Mouse (Mus musculus): Measurements from ENCODE around the gene Mmp21. TPM values are rescaled to one million over a fixed set of nuclear protein-coding genes. Genes with fewer than 3 reads are reported as not detected.

The Mmp21 gene
- 0.13 and 0.14 TPM in 2 replicates for polyA plus RNA-seq (2014; fragmentation: Nextera tagmentation; extraction: Ambion mirVana)

GRCm38 (mm10) chr7:133679961-133680360 is at the start of gene Mmp21:
Mmp21 (minus strand) TSS chr7:133680061.
- ATAC-seq (replicated peaks; ENCODE audit: insufficient number of reproducible peaks, low FRiP score, low TSS enrichment, low read depth) (no peak), DNase-seq (ENCODE audit: low spot score) (no peak)
- no peak within 1 kb of the TSS for H3K4me2 ChIP-seq (ENCODE audit: low read depth, low read length)
- no peaks in the 10 kb centered on the region for H3K9me3 ChIP-seq (replicated peaks; ENCODE audit: control insufficient read depth, low read length)
- no peak within 1 kb of the TSS for H3K27ac ChIP-seq (replicated peaks; ENCODE audit: low read depth, low read length)
- 86% methylated on average over 3 of the region's 3 CpGs for WGBS
- no peaks in the 10 kb centered on the region for H3K27me3 ChIP-seq (ENCODE audit: control insufficient read depth, insufficient read depth, low read length)
- H3K4me1 ChIP-seq (ENCODE audit: control insufficient read depth, insufficient read depth, low read length): no peaks in the 10 kb centered on the region
- no peak within 1 kb of the TSS for H3K9ac ChIP-seq (replicated peaks; ENCODE audit: low read length)
- H3K4me3 ChIP-seq (ENCODE audit: low read depth, low read length): no peak within 1 kb of the TSS
- no peaks in the 10 kb centered on the region for H3K36me3 ChIP-seq (replicated peaks; ENCODE audit: control insufficient read depth, insufficient read depth, low read depth, low read length)

DNA sequence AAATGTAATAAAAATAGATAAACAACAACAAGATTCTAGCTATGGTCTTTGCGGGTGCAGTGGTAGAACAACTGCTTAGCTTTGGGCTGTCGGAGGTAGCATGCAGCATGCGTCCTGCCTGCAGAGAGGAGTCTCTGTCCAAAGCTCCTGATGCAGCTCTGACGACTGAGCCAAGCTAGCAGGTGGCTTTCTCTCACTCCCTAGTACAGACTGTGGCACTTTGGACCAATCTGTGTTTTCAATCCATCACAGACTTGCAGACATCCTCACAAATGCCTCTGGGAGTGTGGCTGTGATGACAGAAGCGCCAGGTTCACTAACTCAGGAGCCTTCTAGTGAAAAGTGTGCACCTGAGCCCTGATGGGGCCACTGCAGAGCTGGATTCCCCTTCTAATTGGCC is 49.5 kb upstream of the Mmp21 start:
- 77% methylated on average over 5 of the region's 5 CpGs for WGBS
- no peak overlapping the region for H3K27ac ChIP-seq (replicated peaks; ENCODE audit: low read depth, low read length)
- H3K4me1 ChIP-seq (ENCODE audit: control insufficient read depth, insufficient read depth, low read length): no peaks in the 10 kb centered on the region
- no peaks in the 10 kb centered on the region for H3K36me3 ChIP-seq (replicated peaks; ENCODE audit: control insufficient read depth, insufficient read depth, low read depth, low read length)
- H3K27me3 ChIP-seq (ENCODE audit: control insufficient read depth, insufficient read depth, low read length): no peaks in the 10 kb centered on the region
- H3K9me3 ChIP-seq (replicated peaks; ENCODE audit: control insufficient read depth, low read length): no peaks in the 10 kb centered on the region
- H3K4me3 ChIP-seq (ENCODE audit: low read depth, low read length): no peak overlapping the region
- DNase-seq (ENCODE audit: low spot score) (no peak), ATAC-seq (replicated peaks; ENCODE audit: insufficient number of reproducible peaks, low FRiP score, low TSS enrichment, low read depth) (no peak)
- H3K4me2 ChIP-seq (ENCODE audit: low read depth, low read length): no peak overlapping the region
- no peak overlapping the region for H3K9ac ChIP-seq (replicated peaks; ENCODE audit: low read length)

DNA sequence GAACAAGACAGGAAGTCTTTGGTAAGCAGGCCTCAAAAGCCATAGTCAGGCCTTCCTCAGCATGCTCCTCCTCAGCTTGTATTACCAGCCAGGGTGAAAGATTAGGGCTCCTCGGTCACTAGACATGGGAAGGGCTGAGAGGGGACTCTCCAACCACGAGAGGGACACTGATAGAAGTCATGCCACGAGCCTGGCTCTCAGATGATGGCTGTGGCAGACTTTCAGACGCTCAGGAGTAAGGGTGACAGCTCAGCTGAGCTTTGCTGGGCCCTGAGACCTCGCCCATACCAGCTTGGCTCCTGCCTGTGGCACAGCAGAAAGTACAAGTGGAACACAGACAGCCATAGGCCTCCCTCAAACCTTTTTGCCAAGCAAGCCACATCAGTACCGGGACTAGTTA is 47.2 kb upstream of the Mmp21 start:
- no peak overlapping the region for H3K4me3 ChIP-seq (ENCODE audit: low read depth, low read length)
- 78% methylated on average over 6 of the region's 6 CpGs for WGBS
- no peaks in the 10 kb centered on the region; the same call in 1 of the 2 replicates for H3K36me3 ChIP-seq (replicated peaks; ENCODE audit: control insufficient read depth, insufficient read depth, low read depth, low read length)
- no peak overlapping the region for H3K9ac ChIP-seq (replicated peaks; ENCODE audit: low read length)
- no peaks in the 10 kb centered on the region for H3K4me1 ChIP-seq (ENCODE audit: control insufficient read depth, insufficient read depth, low read length)
- H3K27me3 ChIP-seq (ENCODE audit: control insufficient read depth, insufficient read depth, low read length): no peaks in the 10 kb centered on the region
- ATAC-seq (replicated peaks; ENCODE audit: insufficient number of reproducible peaks, low FRiP score, low TSS enrichment, low read depth) (no peak), DNase-seq (ENCODE audit: low spot score) (no peak)
- H3K4me2 ChIP-seq (ENCODE audit: low read depth, low read length): no peak overlapping the region
- H3K27ac ChIP-seq (replicated peaks; ENCODE audit: low read depth, low read length): no peak overlapping the region
- no peaks in the 10 kb centered on the region for H3K9me3 ChIP-seq (replicated peaks; ENCODE audit: control insufficient read depth, low read length)

DNA sequence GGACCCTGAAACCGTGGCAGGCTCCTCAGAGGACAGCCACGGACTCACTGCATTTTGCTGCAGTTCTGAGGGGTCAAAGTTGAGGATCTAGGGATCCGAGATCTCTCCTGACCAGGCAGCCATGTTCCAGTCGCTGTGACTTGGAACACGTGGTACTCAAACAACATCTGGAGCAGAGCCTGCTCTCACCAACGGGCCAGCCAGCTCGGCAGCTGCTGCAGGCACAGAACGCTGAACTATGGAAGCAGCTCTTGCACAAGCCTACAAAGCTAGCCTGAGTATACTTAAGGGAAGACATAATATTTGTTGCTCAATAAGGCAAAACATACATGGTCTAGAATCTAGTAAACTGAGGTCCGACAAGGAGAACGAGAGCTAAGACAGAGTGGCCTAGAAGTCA is 45.7 kb upstream of the Mmp21 start:
- H3K4me2 ChIP-seq (ENCODE audit: low read depth, low read length): no peak overlapping the region
- no peak overlapping the region for H3K27ac ChIP-seq (replicated peaks; ENCODE audit: low read depth, low read length)
- no peaks in the 10 kb centered on the region for H3K27me3 ChIP-seq (ENCODE audit: control insufficient read depth, insufficient read depth, low read length)
- WGBS: 80% methylated on average over 10 of the region's 10 CpGs
- H3K4me3 ChIP-seq (ENCODE audit: low read depth, low read length): no peak overlapping the region
- H3K4me1 ChIP-seq (ENCODE audit: control insufficient read depth, insufficient read depth, low read length): no peaks in the 10 kb centered on the region
- ATAC-seq (replicated peaks; ENCODE audit: insufficient number of reproducible peaks, low FRiP score, low TSS enrichment, low read depth) (no peak), DNase-seq (ENCODE audit: low spot score) (no peak)
- no peaks in the 10 kb centered on the region for H3K9me3 ChIP-seq (replicated peaks; ENCODE audit: control insufficient read depth, low read length)
- no peak overlapping the region for H3K9ac ChIP-seq (replicated peaks; ENCODE audit: low read length)
- H3K36me3 ChIP-seq (replicated peaks; ENCODE audit: control insufficient read depth, insufficient read depth, low read depth, low read length): no peaks in the 10 kb centered on the region; the same call in 1 of the 2 replicates

DNA sequence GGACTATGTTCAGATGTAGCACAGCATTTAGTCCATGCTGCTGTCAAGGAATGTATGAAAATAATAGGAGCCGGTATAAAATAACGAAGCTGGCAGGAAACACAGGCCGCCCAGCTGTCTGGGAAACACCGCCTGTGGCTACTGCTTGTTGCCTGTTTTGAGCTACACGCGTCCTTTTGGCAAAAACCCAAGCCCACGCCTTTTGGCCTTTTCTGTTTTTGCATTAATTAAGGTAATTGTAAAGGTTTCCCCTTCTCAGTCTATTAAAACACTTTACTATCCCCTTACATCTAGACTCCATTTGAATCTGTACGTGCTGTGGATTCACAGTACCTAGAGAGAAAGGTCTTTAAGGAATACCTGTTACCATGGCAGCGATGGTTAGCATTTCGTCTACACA is 45.0 kb upstream of the Mmp21 start:
- no peaks in the 10 kb centered on the region for H3K4me1 ChIP-seq (ENCODE audit: control insufficient read depth, insufficient read depth, low read length)
- no peaks in the 10 kb centered on the region for H3K9me3 ChIP-seq (replicated peaks; ENCODE audit: control insufficient read depth, low read length)
- H3K4me2 ChIP-seq (ENCODE audit: low read depth, low read length): no peak overlapping the region
- H3K4me3 ChIP-seq (ENCODE audit: low read depth, low read length): no peak overlapping the region
- H3K36me3 ChIP-seq (replicated peaks; ENCODE audit: control insufficient read depth, insufficient read depth, low read depth, low read length): peaks cover 4% of the 10 kb centered on the region
- no peak for ATAC-seq (replicated peaks; ENCODE audit: insufficient number of reproducible peaks, low FRiP score, low TSS enrichment, low read depth)
- no peak overlapping the region for H3K9ac ChIP-seq (replicated peaks; ENCODE audit: low read length)
- 86% methylated on average over 10 of the region's 10 CpGs for WGBS
- no peak for DNase-seq (ENCODE audit: low spot score)
- no peak overlapping the region for H3K27ac ChIP-seq (replicated peaks; ENCODE audit: low read depth, low read length)
- H3K27me3 ChIP-seq (ENCODE audit: control insufficient read depth, insufficient read depth, low read length): no peaks in the 10 kb centered on the region

- H3K9me3 ChIP-seq (replicated peaks; ENCODE audit: control insufficient read depth, low read length): no peaks in the 10 kb centered on the region
- no peak for DNase-seq (ENCODE audit: low spot score)
- H3K4me3 ChIP-seq (ENCODE audit: low read depth, low read length): no peak overlapping the region
- no peak overlapping the region for H3K9ac ChIP-seq (replicated peaks; ENCODE audit: low read length)
- H3K36me3 ChIP-seq (replicated peaks; ENCODE audit: control insufficient read depth, insufficient read depth, low read depth, low read length): peaks cover 13% of the 10 kb centered on the region
- H3K27me3 ChIP-seq (ENCODE audit: control insufficient read depth, insufficient read depth, low read length): no peaks in the 10 kb centered on the region
- H3K4me1 ChIP-seq (ENCODE audit: control insufficient read depth, insufficient read depth, low read length): no peaks in the 10 kb centered on the region
- no peak for ATAC-seq (replicated peaks; ENCODE audit: insufficient number of reproducible peaks, low FRiP score, low TSS enrichment, low read depth)
- no peak overlapping the region for H3K27ac ChIP-seq (replicated peaks; ENCODE audit: low read depth, low read length)
- no peak overlapping the region for H3K4me2 ChIP-seq (ENCODE audit: low read depth, low read length)
- WGBS: 88% methylated on average over 11 of the region's 11 CpGs
Measured at GRCm38 (mm10) chr7:133720616-133721015, 40.8 kb upstream of the Mmp21 start.

- no peak overlapping the region for H3K27ac ChIP-seq (replicated peaks; ENCODE audit: low read depth, low read length)
- H3K9ac ChIP-seq (replicated peaks; ENCODE audit: low read length): no peak overlapping the region
- H3K4me3 ChIP-seq (ENCODE audit: low read depth, low read length): no peak overlapping the region
- H3K27me3 ChIP-seq (ENCODE audit: control insufficient read depth, insufficient read depth, low read length): no peaks in the 10 kb centered on the region
- no peak overlapping the region for H3K4me2 ChIP-seq (ENCODE audit: low read depth, low read length)
- no peaks in the 10 kb centered on the region for H3K9me3 ChIP-seq (replicated peaks; ENCODE audit: control insufficient read depth, low read length)
- ATAC-seq (replicated peaks; ENCODE audit: insufficient number of reproducible peaks, low FRiP score, low TSS enrichment, low read depth) (no peak), DNase-seq (ENCODE audit: low spot score) (no peak)
- H3K36me3 ChIP-seq (replicated peaks; ENCODE audit: control insufficient read depth, insufficient read depth, low read depth, low read length): peaks cover 20% of the 10 kb centered on the region
- 88% methylated on average over 1 of the region's 1 CpGs for WGBS
- no peaks in the 10 kb centered on the region for H3K4me1 ChIP-seq (ENCODE audit: control insufficient read depth, insufficient read depth, low read length)
Measured at GRCm38 (mm10) chr7:133718580-133718979, 38.7 kb upstream of the Mmp21 start.

- Histone ChIP-seq H3K36me3 (replicated peaks; ENCODE audit: control insufficient read depth, insufficient read depth, low read depth, low read length) (peaks cover 20% of the 10 kb centered on the region), H3K27ac (replicated peaks; ENCODE audit: low read depth, low read length) (no peak overlapping the region), H3K4me3 (ENCODE audit: low read depth, low read length) (no peak overlapping the region), H3K4me1 (ENCODE audit: control insufficient read depth, insufficient read depth, low read length) (no peaks in the 10 kb centered on the region), H3K27me3 (ENCODE audit: control insufficient read depth, insufficient read depth, low read length) (no peaks in the 10 kb centered on the region), H3K4me2 (ENCODE audit: low read depth, low read length) (no peak overlapping the region), H3K9ac (replicated peaks; ENCODE audit: low read length) (no peak overlapping the region), H3K9me3 (replicated peaks; ENCODE audit: control insufficient read depth, low read length) (no peaks in the 10 kb centered on the region)
- 86% methylated on average over 4 of the region's 4 CpGs for WGBS
- ATAC-seq (replicated peaks; ENCODE audit: insufficient number of reproducible peaks, low FRiP score, low TSS enrichment, low read depth) (no peak), DNase-seq (ENCODE audit: low spot score) (no peak)
Measured at GRCm38 (mm10) chr7:133715387-133715786, 35.5 kb upstream of the Mmp21 start.

Data from embryonic facial prominence, embryonic 11.5 days (tissue).